Mouse (Mus musculus) G1E (cell line): Measurements from ENCODE around the gene Prkar2b.

ENCODE experiments used
- CTCF ChIP-seq: IDR thresholded peaks from 2 replicates; pipeline ENCODE4 v1.5.1; 2012; ENCODE audit warnings: low read depth, low read length, inconsistent platforms, mixed read lengths
- GATA1 ChIP-seq: IDR thresholded peaks from 2 replicates; pipeline ENCODE4 v1.6.1; 2012; ENCODE audit warnings: borderline replicate concordance, low read length, inconsistent platforms, mixed read lengths

DNA sequence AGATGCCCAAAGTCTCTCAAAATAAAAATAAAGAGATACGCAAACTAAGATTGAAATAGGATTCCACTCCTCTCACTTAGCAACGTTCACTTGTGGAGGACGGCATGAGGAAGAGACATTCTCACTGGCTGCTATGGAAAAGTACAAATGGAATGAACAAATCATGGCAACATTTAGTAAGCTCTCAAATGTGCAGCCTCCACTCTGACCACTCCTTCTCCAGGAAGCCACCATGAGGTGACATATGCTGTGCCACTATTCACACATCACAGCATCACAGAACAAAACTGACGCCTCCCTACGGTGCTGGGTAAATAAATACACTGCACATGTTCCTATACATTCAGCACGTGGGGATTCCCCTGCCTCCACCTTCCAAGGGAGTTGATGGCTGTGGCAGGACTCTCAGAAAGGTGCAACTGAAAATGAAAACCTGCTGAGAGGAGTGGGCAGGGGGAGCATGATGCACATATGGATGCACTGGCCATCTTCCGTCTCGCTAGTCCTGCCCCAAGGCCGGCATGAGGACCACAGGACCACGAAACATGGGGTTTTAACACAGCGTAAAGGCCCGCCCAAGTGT, 83.4 kb downstream of the Prkar2b start:
- TF ChIP-seq CTCF (no peak), GATA1 (no peak)
